Comparison of ENCODE assay signal across 8 mouse cellular contexts in genomic region chr7:144941242-144941831, GRCm38 (mm10). TPM values are rescaled to one million over a fixed set of nuclear protein-coding genes. Genes with fewer than 3 reads are reported as not detected.
A peak's percentile ranks its signal among the peaks of the same experiment; 100 is the strongest.
DNase-seq lines count a peak whose midpoint lies in the region; ATAC-seq and TF ChIP-seq lines count a peak whose summit lies in the region.

No protein-coding gene starts in this region.

- under 1% methylated on average over 39 of the region's 39 CpGs for WGBS in heart, embryonic 11.5 days (ENCODE audit: insufficient replicate concordance)
- under 1% methylated on average over 39 of the region's 39 CpGs for WGBS in kidney, embryonic 15.5 days
- under 1% methylated on average over 39 of the region's 39 CpGs for WGBS in liver, embryonic 16.5 days (ENCODE audit: insufficient replicate concordance)
- under 1% methylated on average over 39 of the region's 39 CpGs for WGBS in neural tube, embryonic 12.5 days

- peak overlapping the region; percentile 96 for H3K9ac ChIP-seq in heart, embryonic 11.5 days (ENCODE audit: low read depth, low read length)
- H3K9ac ChIP-seq in kidney, embryonic 15.5 days = peak overlapping the region; percentile 37
- H3K9ac ChIP-seq in liver, embryonic 16.5 days (ENCODE audit: low read depth, low read length) = peak overlapping the region; percentile 41; the same call in 1 of the 2 replicates
- peak overlapping the region; percentile 54 for H3K9ac ChIP-seq in neural tube, embryonic 12.5 days

- no peak for TF ChIP-seq CTCF in layer of hippocampus, adult 2 months (conservative IDR thresholded peaks at IDR 0.05)
- no peak for TF ChIP-seq CTCF in embryonic fibroblast, embryonic 13.5 days (IDR thresholded peaks at IDR 0.05; ENCODE audit: borderline replicate concordance, insufficient read depth, low read length)

- peak; percentile 64 for ATAC-seq in heart, embryonic 11.5 days (replicated peaks; ENCODE audit: insufficient number of reproducible peaks, low FRiP score, low TSS enrichment)
- peak; percentile 87 for ATAC-seq in kidney, embryonic 15.5 days (replicated peaks; ENCODE audit: low FRiP score)
- peak; percentile 67 for ATAC-seq in liver, embryonic 16.5 days (ENCODE audit: low read depth)
- ATAC-seq in neural tube, embryonic 12.5 days (ENCODE audit: low FRiP score, low read depth) = peak; percentile 69

- peak overlapping the region; percentile 54 for H3K4me3 ChIP-seq in layer of hippocampus, adult 2 months
- peak overlapping the region; percentile 35 for H3K4me3 ChIP-seq in embryonic fibroblast, embryonic 13.5 days (ENCODE audit: insufficient read depth, low read length)
- peak overlapping the region; percentile 79 for H3K4me3 ChIP-seq in heart, embryonic 11.5 days (ENCODE audit: low read depth, low read length)
- H3K4me3 ChIP-seq in kidney, embryonic 15.5 days (replicated peaks) = peak overlapping the region; percentile 73
- H3K4me3 ChIP-seq in liver, embryonic 16.5 days (ENCODE audit: low read depth, low read length) = peak overlapping the region; percentile 55
- peak overlapping the region; percentile 43 for H3K4me3 ChIP-seq in neural tube, embryonic 12.5 days

- H3K36me3 ChIP-seq in heart, embryonic 11.5 days (ENCODE audit: control insufficient read depth, insufficient read depth, low read length) = peaks cover 9% of the 10 kb centered on the region
- H3K36me3 ChIP-seq in kidney, embryonic 15.5 days = peaks cover 11% of the 10 kb centered on the region
- peaks cover 3% of the 10 kb centered on the region; the same call in 1 of the 2 replicates for H3K36me3 ChIP-seq in liver, embryonic 16.5 days (ENCODE audit: control insufficient read depth, insufficient read depth)
- peaks cover 6% of the 10 kb centered on the region for H3K36me3 ChIP-seq in neural tube, embryonic 12.5 days

- H3K27ac ChIP-seq in layer of hippocampus, adult 2 months = peak overlapping the region; percentile 64
- peak overlapping the region; percentile 83 for H3K27ac ChIP-seq in embryonic fibroblast, embryonic 13.5 days (ENCODE audit: insufficient read depth, low read length)
- peak overlapping the region; percentile 97 for H3K27ac ChIP-seq in heart, embryonic 11.5 days (ENCODE audit: low read depth, low read length)
- peak overlapping the region; percentile 97 for H3K27ac ChIP-seq in kidney, embryonic 15.5 days
- peak overlapping the region; percentile 71 for H3K27ac ChIP-seq in liver, embryonic 16.5 days (ENCODE audit: low read length)
- peak overlapping the region; percentile 64 for H3K27ac ChIP-seq in neural tube, embryonic 12.5 days

- H3K9me3 ChIP-seq in heart, embryonic 11.5 days (replicated peaks; ENCODE audit: control insufficient read depth, low read length) = no peaks in the 10 kb centered on the region
- H3K9me3 ChIP-seq in kidney, embryonic 15.5 days (replicated peaks) = no peaks in the 10 kb centered on the region
- H3K9me3 ChIP-seq in liver, embryonic 16.5 days (replicated peaks; ENCODE audit: control insufficient read depth, low read length) = no peaks in the 10 kb centered on the region
- no peaks in the 10 kb centered on the region for H3K9me3 ChIP-seq in neural tube, embryonic 12.5 days

- peaks cover 10% of the 10 kb centered on the region for H3K4me1 ChIP-seq in embryonic fibroblast, embryonic 13.5 days (ENCODE audit: control insufficient read depth, insufficient read depth, low read length)
- H3K4me1 ChIP-seq in heart, embryonic 11.5 days (ENCODE audit: control insufficient read depth, insufficient read depth, low read length) = peaks cover 15% of the 10 kb centered on the region
- H3K4me1 ChIP-seq in kidney, embryonic 15.5 days = peaks cover 74% of the 10 kb centered on the region
- H3K4me1 ChIP-seq in liver, embryonic 16.5 days (ENCODE audit: control insufficient read depth, low read depth, low read length) = peaks cover 16% of the 10 kb centered on the region
- H3K4me1 ChIP-seq in neural tube, embryonic 12.5 days = peaks cover 54% of the 10 kb centered on the region

- peak overlapping the region; percentile 98 for H3K4me2 ChIP-seq in heart, embryonic 11.5 days
- peak overlapping the region; percentile 89 for H3K4me2 ChIP-seq in kidney, embryonic 15.5 days
- peak overlapping the region; percentile 72 for H3K4me2 ChIP-seq in liver, embryonic 16.5 days (ENCODE audit: low read depth, low read length)
- H3K4me2 ChIP-seq in neural tube, embryonic 12.5 days (replicated peaks) = peak overlapping the region; percentile 80

- no peak; the same call in 1 of the 2 replicates for TF ChIP-seq POLR2A in embryonic fibroblast, embryonic 13.5 days (IDR thresholded peaks at IDR 0.05; ENCODE audit: low read depth, low read length)

- 0 out of 2 replicates have a peak, but pooled peaks cover 3% of the 10 kb centered on the region for H3K27me3 ChIP-seq in heart, embryonic 11.5 days (ENCODE audit: control insufficient read depth, insufficient read depth, low read length)
- H3K27me3 ChIP-seq in kidney, embryonic 15.5 days = no peaks in the 10 kb centered on the region
- peaks cover 65% of the 10 kb centered on the region for H3K27me3 ChIP-seq in liver, embryonic 16.5 days (ENCODE audit: control insufficient read depth, insufficient read depth, low read depth, low read length)
- H3K27me3 ChIP-seq in neural tube, embryonic 12.5 days (replicated peaks) = peaks cover 27% of the 10 kb centered on the region

- peak; percentile 56 to 74 for DNase-seq in layer of hippocampus, adult 2 months (ENCODE audit: low spot score in 2 of 2)
- no peak for DNase-seq in layer of hippocampus, adult 9-10 months (ENCODE audit: low spot score)
- DNase-seq in thymus, adult 18-20 months = peak; percentile 39 to 41

RNA-seq across cellular contexts. Expression of gene Ccnd1, which starts 1.6 kb away (rescaled TPM):
- total RNA-seq in layer of hippocampus, adult 2 months (2021) = 10 to 100 TPM; 43.7 to 48.3 TPM
- polyA plus RNA-seq in embryonic fibroblast, embryonic 13.5 days (2011; ENCODE audit: insufficient read length, low read depth, missing spikeins) = 133 and 222 TPM in 2 replicates
- 71.3 and 100 TPM in 2 replicates for polyA plus RNA-seq in heart, embryonic 11.5 days (2014; fragmentation: Nextera tagmentation; extraction: Ambion mirVana)
- 229 and 245 TPM in 2 replicates for polyA plus RNA-seq in kidney, embryonic 15.5 days (2015; fragmentation: Nextera tagmentation; extraction: Ambion mirVana)
- polyA plus RNA-seq in liver, embryonic 16.5 days (2015; fragmentation: Nextera tagmentation; extraction: Ambion mirVana) = 20.5 and 20.9 TPM in 2 replicates
- polyA plus RNA-seq in neural tube, embryonic 12.5 days (2016; fragmentation: Nextera tagmentation; extraction: Ambion mirVana) = 140 and 159 TPM in 2 replicates

RNA-seq across cellular contexts. Expression of gene LTO1, which starts 26.4 kb away (rescaled TPM):
- 10 to 100 TPM; 26.2 to 33.8 TPM for total RNA-seq in layer of hippocampus, adult 2 months (2021)
- 21.2 and 25.5 TPM in 2 replicates for polyA plus RNA-seq in embryonic fibroblast, embryonic 13.5 days (2011; ENCODE audit: insufficient read length, low read depth, missing spikeins)
- polyA plus RNA-seq in heart, embryonic 11.5 days (2014; fragmentation: Nextera tagmentation; extraction: Ambion mirVana) = 17.1 and 21.2 TPM in 2 replicates
- polyA plus RNA-seq in kidney, embryonic 15.5 days (2015; fragmentation: Nextera tagmentation; extraction: Ambion mirVana) = 25.8 and 27.9 TPM in 2 replicates
- 8.8 and 9.0 TPM in 2 replicates for polyA plus RNA-seq in liver, embryonic 16.5 days (2015; fragmentation: Nextera tagmentation; extraction: Ambion mirVana)
- polyA plus RNA-seq in neural tube, embryonic 12.5 days (2016; fragmentation: Nextera tagmentation; extraction: Ambion mirVana) = 34.6 and 36.7 TPM in 2 replicates

RNA-seq across cellular contexts. Expression of gene Fgf15, which starts 45.0 kb away (rescaled TPM):
- total RNA-seq in layer of hippocampus, adult 2 months (2021) = not detected
- polyA plus RNA-seq in embryonic fibroblast, embryonic 13.5 days (2011; ENCODE audit: insufficient read length, low read depth, missing spikeins) = not detected in 2 replicates
- 0.11 and 0.13 TPM in 2 replicates for polyA plus RNA-seq in heart, embryonic 11.5 days (2014; fragmentation: Nextera tagmentation; extraction: Ambion mirVana)
- 2.3 and 2.4 TPM in 2 replicates for polyA plus RNA-seq in kidney, embryonic 15.5 days (2015; fragmentation: Nextera tagmentation; extraction: Ambion mirVana)
- not detected in 2 replicates for polyA plus RNA-seq in liver, embryonic 16.5 days (2015; fragmentation: Nextera tagmentation; extraction: Ambion mirVana)
- polyA plus RNA-seq in neural tube, embryonic 12.5 days (2016; fragmentation: Nextera tagmentation; extraction: Ambion mirVana) = 48.1 and 59.1 TPM in 2 replicates

Comparison
In these comparisons a context has a peak if more than half of its experiments do, and no peak if none do; other contexts are left out.
1. H3K9ac ChIP-seq: peak in every context shown above with its lines; median percentile 96 in heart, embryonic 11.5 days; 54 in neural tube, embryonic 12.5 days; 41 in liver, embryonic 16.5 days; 37 in kidney, embryonic 15.5 days.
2. RNA of gene Fgf15, which starts 45.0 kb away (polyA plus RNA-seq): 48.1 to 59.1 TPM in neural tube, embryonic 12.5 days; 2.3 to 2.4 TPM in kidney, embryonic 15.5 days, 0.11 to 0.13 TPM in heart, embryonic 11.5 days, not detected in liver, embryonic 16.5 days and not detected in embryonic fibroblast, embryonic 13.5 days; every median in the first group is over 10 times any median in the second.
3. Peak in every context shown above with its lines, with median percentiles within 50 percentile points of each other: H3K27ac ChIP-seq, H3K4me3 ChIP-seq, ATAC-seq and H3K4me2 ChIP-seq.